Mouse (Mus musculus): Measurements from ENCODE around the gene Selenon.

DNA sequence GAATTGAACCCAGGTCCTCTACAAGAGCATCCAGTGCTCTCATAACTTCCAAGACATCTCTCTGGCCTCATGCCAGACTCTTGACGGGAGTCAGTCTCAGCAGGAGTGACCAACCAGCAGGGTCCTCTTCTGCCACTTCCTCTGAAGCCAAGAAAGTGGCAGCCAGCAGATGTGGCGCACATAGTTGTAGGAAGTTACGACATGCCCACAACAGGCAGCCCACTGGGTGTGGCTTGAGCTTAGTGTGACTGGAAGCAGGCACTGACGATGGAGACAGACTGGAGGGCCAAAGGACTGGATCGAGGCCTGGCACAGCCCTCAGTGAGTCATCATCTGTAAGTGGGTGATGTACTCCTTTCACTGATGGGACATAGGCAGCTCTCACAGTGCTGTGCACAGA, 37.0 kb upstream of the Selenon start:
- TF ChIP-seq CTCF (IDR thresholded peaks at IDR 0.05; ENCODE audit: insufficient read depth, low read depth, low read length) (no peak), POLR2A (IDR thresholded peaks at IDR 0.05; ENCODE audit: insufficient read depth, low read depth, low read length) (no peak)

All from olfactory bulb, adult 2 months (tissue).